ENCODE assay signal across 16 mouse cellular contexts in the genomic region with DNA sequence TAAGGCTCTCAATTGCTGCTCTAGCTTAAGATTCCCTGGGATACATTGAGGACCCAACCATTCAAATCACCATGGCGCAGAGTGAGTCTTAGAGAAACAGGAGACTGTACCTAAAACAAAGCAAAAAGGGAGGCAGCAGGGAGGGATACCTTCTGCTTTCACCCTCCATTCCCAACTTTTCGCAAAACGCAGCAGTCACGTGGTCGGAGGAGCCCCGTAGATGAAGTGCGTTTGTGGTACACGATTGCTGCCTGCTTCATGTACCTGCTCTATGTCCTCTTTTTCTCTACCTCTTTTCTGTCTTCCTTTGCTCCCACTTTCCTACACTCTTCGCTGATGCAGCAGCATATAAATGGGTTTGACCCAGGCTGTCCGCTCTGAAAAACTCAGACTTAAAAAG. TPM values are rescaled to one million over a fixed set of nuclear protein-coding genes. Genes with fewer than 3 reads are reported as not detected.
A peak's percentile ranks its signal among the peaks of the same experiment; 100 is the strongest.
DNase-seq lines count a peak whose midpoint lies in the region; TF ChIP-seq lines count a peak whose summit lies in the region.
"Had no signal": no experiment of that assay in that cellular context is flagged by ENCODE, and none has a peak within 500 bp of the region (broad histone marks: within the 10 kb centered on the region; RNA-seq: fewer than 3 reads in every experiment).

No protein-coding gene starts in this region.

- no peaks in the 10 kb centered on the region for H3K36me3 ChIP-seq in heart, adult 2 months (ENCODE audit: control insufficient read depth, insufficient read depth, low read length)
- no peaks in the 10 kb centered on the region for H3K36me3 ChIP-seq in heart, embryonic 10.5 days
- H3K36me3 ChIP-seq: G1E had no signal

- no peak for TF ChIP-seq POLR2A in heart, adult 2 months (IDR thresholded peaks at IDR 0.05; ENCODE audit: insufficient read depth, low read depth, low read length)

- TF ChIP-seq EP300 in heart, adult 2 months (IDR thresholded peaks at IDR 0.05; ENCODE audit: insufficient read depth, low read depth, low read length), result no peak

- H3K27ac ChIP-seq in heart, adult 2 months, result no peak overlapping the region
- H3K27ac ChIP-seq in heart, embryonic 10.5 days, result no peak overlapping the region

- no peaks in the 10 kb centered on the region for H3K4me1 ChIP-seq in heart, adult 2 months (ENCODE audit: control insufficient read depth, insufficient read depth, low read length)
- no peaks in the 10 kb centered on the region for H3K4me1 ChIP-seq in heart, embryonic 10.5 days

- no peaks in the 10 kb centered on the region for H3K27me3 ChIP-seq in heart, adult 2 months (ENCODE audit: control insufficient read depth, insufficient read depth, low read length)
- no peaks in the 10 kb centered on the region for H3K27me3 ChIP-seq in heart, embryonic 10.5 days (ENCODE audit: insufficient read depth, poor library complexity, severe bottlenecking)
- H3K27me3 ChIP-seq: CH12.LX had no signal

- no peak for TF ChIP-seq CTCF in heart, adult 2 months (IDR thresholded peaks at IDR 0.05)

- no peaks in the 10 kb centered on the region for H3K9me3 ChIP-seq in heart, embryonic 10.5 days
- H3K9me3 ChIP-seq: G1E had no signal

- intact Hi-C loops in heart, adult 2 months (cut with DNase I), result no loop called here
- intact Hi-C loops in heart, postnatal 25 days (cut with DNase I), result no loop called here

- H3K79me2 ChIP-seq in heart, adult 2 months (replicated peaks; ENCODE audit: control insufficient read depth, insufficient read depth, low read length), result no peaks in the 10 kb centered on the region

- peak; percentile 71 for DNase-seq in heart, adult 11 months
- DNase-seq in heart, adult 2 months, result no peak
- DNase-seq in heart, embryonic 10.5 days (ENCODE audit: low spot score), result peak; percentile 56
- no peak for DNase-seq in heart, postnatal 25 days (ENCODE audit: low spot score)
- DNase-seq: adrenal gland, adult 2 months; adrenal gland, adult 8-10 months; adrenal gland, postnatal 10 days; adrenal gland, postnatal 14 days; adrenal gland, postnatal 25 days; adrenal gland, postnatal 36 days; B cell, adult 2 months; cerebellum, adult 11 months; cerebellum, adult 11-12 months; cerebellum, adult 18-20 months had no signal

- H3K9ac ChIP-seq in heart, adult 2 months (ENCODE audit: low read depth, low read length), result no peak overlapping the region

- WGBS in heart, adult 2 months, result 83% methylated on average over 10 of the region's 10 CpGs
- 82% methylated on average over 10 of the region's 10 CpGs for WGBS in heart, embryonic 10.5 days

- H3K4me3 ChIP-seq in heart, adult 2 months, result no peak overlapping the region
- H3K4me3 ChIP-seq in heart, embryonic 10.5 days, result no peak overlapping the region

RNA-seq across cellular contexts. Expression of a gene that starts 39.0 kb away (rescaled TPM):
- total RNA-seq in heart, adult 2 months (2021), result 10 to 100 TPM; 40.7 to 42.7 TPM
- 13.7 and 25.3 TPM in 2 replicates for polyA plus RNA-seq in heart, adult 2 months (2012; rRNA removed)
- 66.9 and 72.8 TPM in 2 replicates for polyA plus RNA-seq in heart, embryonic 10.5 days (2016; fragmentation: Nextera tagmentation; extraction: Ambion mirVana)
- 10 to 100 TPM; 35.6 to 42.8 TPM for total RNA-seq in heart, postnatal 25 days (2021)

Comparison
In these comparisons a context has a peak if more than half of its experiments do, and no peak if none do; other contexts are left out.
1. DNase-seq: peak in heart, adult 11 months (single experiment) and heart, embryonic 10.5 days (single experiment); none in heart, adult 2 months (0 of 2) and heart, postnatal 25 days (single experiment).